Mouse (Mus musculus): ENCODE measurements at regions not wholly inside any gene's neighbourhood (a gene's known extent, or its start where the extent isn't known, plus 50 kb on each side); places are given as distances from the start of the nearest gene placed in this dataset.

GRCm38 (mm10) chr13:84514981-84515510 lies 292.9 kb downstream of the Tmem161b start:
- ATAC-seq (ENCODE audit: low FRiP score), result peak; percentile 73; the same call in 1 of the 2 replicates
- Histone ChIP-seq H3K27ac (no peak overlapping the region), H3K36me3 (no peaks in the 10 kb centered on the region), H3K9ac (no peak overlapping the region), H3K27me3 (no peaks in the 10 kb centered on the region), H3K9me3 (replicated peaks) (no peaks in the 10 kb centered on the region), H3K4me2 (replicated peaks) (no peak overlapping the region), H3K4me3 (no peak overlapping the region), H3K4me1 (no peaks in the 10 kb centered on the region)
- 42% methylated on average over 2 of the region's 2 CpGs for WGBS

Measured in hindbrain, embryonic 12.5 days (tissue).